Mouse (Mus musculus) stomach, postnatal 0 days (tissue): ENCODE measurements around the gene Efnb2.

Experiments
- CTCF ChIP-seq: IDR thresholded peaks from 2 replicates; pipeline ENCODE4 v1.5.1; 2016; ENCODE audit warnings: antibody characterized with exemption, low read depth, mild to moderate bottlenecking, moderate library complexity
- EP300 ChIP-seq: optimal IDR thresholded peaks from 2 replicates; pipeline ENCODE3; 2016; ENCODE audit warnings: antibody characterized with exemption

- no peak for TF ChIP-seq CTCF
- no peak for TF ChIP-seq EP300
Measured at GRCm38 (mm10) chr8:8603875-8604274, 57.2 kb downstream of the Efnb2 start.
